Mouse (Mus musculus) spleen, postnatal 36 days (tissue): Measurements from ENCODE around the gene Cbx3.

Source experiments
- DNase-seq, 2 experiments: peaks; one replicate each; pipeline ENCODE4 v3.0.0; 2022; ENCODE audit warnings: low spot score in 2 of 2, mixed read lengths in 1 of 2

Cbx3 gene

GRCm38 (mm10) chr6:51523807-51524320 lies 53.7 kb downstream of the Cbx3 start, which contains the start of gene Snx10:
Gene Snx10, plus strand, starts transcription at chr6:51523901.
- DNase-seq = peak; percentile 9 to 25

DNA sequence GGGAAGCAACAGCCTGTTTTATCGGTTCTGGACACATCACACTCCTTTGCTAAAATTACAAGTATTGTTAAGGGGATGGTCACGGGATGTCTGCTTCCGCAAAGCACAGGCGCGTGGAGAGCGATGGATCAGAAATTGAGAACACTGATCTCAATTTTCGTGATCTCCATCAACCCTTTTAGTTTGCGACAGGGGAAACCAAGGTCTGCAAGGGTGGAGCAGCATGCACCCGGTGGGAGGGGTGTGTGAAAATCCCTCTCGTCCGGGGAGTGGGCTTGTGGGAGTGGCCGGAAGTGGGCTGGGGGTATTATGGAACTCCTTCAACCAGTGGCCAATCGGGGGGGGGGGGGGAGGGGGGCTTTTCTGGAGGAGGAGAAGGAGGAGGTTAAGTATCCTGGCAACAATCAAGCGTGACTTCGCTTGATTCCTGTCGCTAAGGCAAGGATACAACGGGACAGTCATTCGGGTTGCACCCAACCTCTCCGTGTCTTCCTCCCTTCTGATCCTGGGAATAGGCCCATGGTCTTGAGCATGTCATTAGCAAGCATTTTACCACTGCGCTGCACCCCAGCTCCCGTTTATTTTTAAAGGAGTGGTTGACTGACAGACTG lies 54.3 kb downstream of the Cbx3 start:
- no peak for DNase-seq

GRCm38 (mm10) chr6:51525001-51525400 lies 54.8 kb downstream of the Cbx3 start:
- DNase-seq = no peak

- no peak for DNase-seq
These were observed 59.3 kb downstream of the Cbx3 start for GRCm38 (mm10) chr6:51529457-51529856.
